Mouse (Mus musculus) stomach, embryonic 16.5 days (tissue): Measurements from ENCODE around the gene Arsb. TPM values are rescaled to one million over a fixed set of nuclear protein-coding genes. Genes with fewer than 3 reads are reported as not detected.

Experiments
- ATAC-seq: fragments of 200-750 bp; cut with Nextera tagmentation; 2 replicates; pipeline ENCODE4 v1.8.0; 2017; ENCODE audit warnings: moderate number of reproducible peaks, moderate TSS enrichment; ENCODE audit not compliant: insufficient read depth, low FRiP score
- H3K27ac ChIP-seq: fragments of 300-500 bp; sonication (generic); 2 replicates; pipeline ENCODE4 v1.5.1; 2014; ENCODE audit warnings: low read length
- H3K27me3 ChIP-seq: fragments of 300-500 bp; sonication (generic); 2 replicates; pipeline ENCODE4 v1.6.1; 2014; ENCODE audit warnings: low read length, control low read depth, mixed read lengths; ENCODE audit not compliant: control insufficient read depth, insufficient read depth
- H3K36me3 ChIP-seq: fragments of 300-500 bp; sonication (generic); 2 replicates; pipeline ENCODE4 v1.6.1; 2014; ENCODE audit warnings: low read length; ENCODE audit not compliant: control insufficient read depth, insufficient read depth
- H3K4me1 ChIP-seq: fragments of 300-500 bp; sonication (generic); 2 replicates; pipeline ENCODE4 v1.6.1; 2014; ENCODE audit warnings: low read length, control low read depth, mixed read lengths; ENCODE audit not compliant: control insufficient read depth, insufficient read depth
- H3K4me2 ChIP-seq: fragments of 300-500 bp; sonication (generic); 2 replicates; pipeline ENCODE4 v1.6.1; 2014; ENCODE audit warnings: low read depth, low read length, mixed read lengths
- H3K4me3 ChIP-seq: fragments of 300-500 bp; sonication (generic); replicated peaks from 2 replicates; pipeline ENCODE4 v1.5.1; 2014; ENCODE audit warnings: mild to moderate bottlenecking, low read length
- H3K9ac ChIP-seq: fragments of 300-500 bp; sonication (generic); 2 replicates; pipeline ENCODE4 v1.6.1; 2014; ENCODE audit warnings: low read length
- H3K9me3 ChIP-seq: fragments of 300-500 bp; sonication (generic); replicated peaks from 2 replicates; pipeline ENCODE4 v1.6.1; 2016; ENCODE audit warnings: low read length, control low read depth; ENCODE audit not compliant: control insufficient read depth
- WGBS: fragments of 180-500 bp; shearing (Covaris S2); extraction: QIAGEN DNeasy Blood & Tissue Kit; methylation state at CpG from one replicate; pipeline ENCODE4 v1.1.7; 2014; 5-methylcytosine and 5-hydroxymethylcytosine counted together
- polyA plus RNA-seq: library from polyadenylated mRNA; unstranded; fragments of >200 nt; fragmentation: Nextera tagmentation; extraction: Ambion mirVana; gene quantifications from 2 replicates; pipeline ENCODE4 v1.2.1, GENCODE M21; 2015

Arsb gene
- polyA plus RNA-seq, 1 experiment from 2014 or later: 12.7 TPM

GRCm38 (mm10) chr13:93864066-93864740, 92.8 kb downstream of the Arsb start:
- Histone ChIP-seq H3K4me1 (no peaks in the 10 kb centered on the region), H3K9ac (no peak overlapping the region), H3K27me3 (no peaks in the 10 kb centered on the region), H3K27ac (no peak overlapping the region), H3K9me3 (no peaks in the 10 kb centered on the region; the same call in 1 of the 2 replicates), H3K36me3 (no peaks in the 10 kb centered on the region), H3K4me3 (no peak overlapping the region), H3K4me2 (no peak overlapping the region)
- ATAC-seq: no peak
- WGBS: 55% methylated on average over 8 of the region's 8 CpGs

- no peak overlapping the region for H3K4me2 ChIP-seq
- no peak overlapping the region for H3K9ac ChIP-seq
- H3K27ac ChIP-seq: no peak overlapping the region
- no peaks in the 10 kb centered on the region; the same call in 1 of the 2 replicates for H3K9me3 ChIP-seq
- H3K4me3 ChIP-seq: no peak overlapping the region
- H3K27me3 ChIP-seq: no peaks in the 10 kb centered on the region
- WGBS: 83% methylated on average over 5 of the region's 5 CpGs
- H3K4me1 ChIP-seq: no peaks in the 10 kb centered on the region
- no peaks in the 10 kb centered on the region for H3K36me3 ChIP-seq
- ATAC-seq: no peak
Observed at GRCm38 (mm10) chr13:93866638-93867037, 95.2 kb downstream of the Arsb start.

- Histone ChIP-seq H3K4me3 (no peak overlapping the region), H3K9ac (no peak overlapping the region), H3K27ac (no peak overlapping the region), H3K27me3 (no peaks in the 10 kb centered on the region), H3K4me1 (no peaks in the 10 kb centered on the region), H3K36me3 (no peaks in the 10 kb centered on the region), H3K9me3 (no peaks in the 10 kb centered on the region; the same call in 1 of the 2 replicates), H3K4me2 (no peak overlapping the region)
- no peak for ATAC-seq
- 63% methylated on average over 10 of the region's 10 CpGs for WGBS
Observed at GRCm38 (mm10) chr13:93871681-93872080, 100.3 kb downstream of the Arsb start.

GRCm38 (mm10) chr13:93872591-93872990, 101.2 kb downstream of the Arsb start:
- H3K27ac ChIP-seq: no peak overlapping the region
- H3K9me3 ChIP-seq: no peaks in the 10 kb centered on the region; the same call in 1 of the 2 replicates
- ATAC-seq: no peak
- H3K9ac ChIP-seq: no peak overlapping the region
- H3K36me3 ChIP-seq: no peaks in the 10 kb centered on the region
- no peaks in the 10 kb centered on the region for H3K27me3 ChIP-seq
- no peaks in the 10 kb centered on the region for H3K4me1 ChIP-seq
- WGBS: 90% methylated on average over 6 of the region's 6 CpGs
- H3K4me2 ChIP-seq: no peak overlapping the region
- no peak overlapping the region for H3K4me3 ChIP-seq

- no peaks in the 10 kb centered on the region for H3K36me3 ChIP-seq
- H3K9ac ChIP-seq: no peak overlapping the region
- H3K27ac ChIP-seq: no peak overlapping the region
- ATAC-seq: no peak
- H3K27me3 ChIP-seq: no peaks in the 10 kb centered on the region
- no peaks in the 10 kb centered on the region for H3K4me1 ChIP-seq
- no peak overlapping the region for H3K4me3 ChIP-seq
- no peak overlapping the region for H3K4me2 ChIP-seq
- H3K9me3 ChIP-seq: no peaks in the 10 kb centered on the region
- 83% methylated on average over 2 of the region's 2 CpGs for WGBS
Observed at GRCm38 (mm10) chr13:93877924-93878323, 106.5 kb downstream of the Arsb start.

GRCm38 (mm10) chr13:93879426-93879825, 108.0 kb downstream of the Arsb start:
- Histone ChIP-seq H3K4me1 (no peaks in the 10 kb centered on the region), H3K27me3 (no peaks in the 10 kb centered on the region), H3K36me3 (no peaks in the 10 kb centered on the region), H3K4me2 (no peak overlapping the region), H3K9me3 (no peaks in the 10 kb centered on the region), H3K4me3 (no peak overlapping the region), H3K9ac (no peak overlapping the region), H3K27ac (no peak overlapping the region)
- 87% methylated on average over 5 of the region's 5 CpGs for WGBS
- no peak for ATAC-seq

- Histone ChIP-seq H3K4me1 (no peaks in the 10 kb centered on the region), H3K4me2 (no peak overlapping the region), H3K27ac (no peak overlapping the region), H3K27me3 (no peaks in the 10 kb centered on the region), H3K9me3 (no peaks in the 10 kb centered on the region), H3K4me3 (no peak overlapping the region), H3K9ac (no peak overlapping the region), H3K36me3 (no peaks in the 10 kb centered on the region)
- no peak for ATAC-seq
- 85% methylated on average over 3 of the region's 3 CpGs for WGBS
Observed at GRCm38 (mm10) chr13:93882132-93882531, 110.7 kb downstream of the Arsb start.

GRCm38 (mm10) chr13:93886999-93887398, 115.6 kb downstream of the Arsb start:
- H3K4me3 ChIP-seq: no peak overlapping the region
- H3K36me3 ChIP-seq: no peaks in the 10 kb centered on the region
- no peak overlapping the region for H3K9ac ChIP-seq
- H3K27me3 ChIP-seq: no peaks in the 10 kb centered on the region
- no peak overlapping the region for H3K4me2 ChIP-seq
- no peak for ATAC-seq
- WGBS: 91% methylated on average over 5 of the region's 5 CpGs
- H3K27ac ChIP-seq: no peak overlapping the region
- no peaks in the 10 kb centered on the region for H3K4me1 ChIP-seq
- no peaks in the 10 kb centered on the region for H3K9me3 ChIP-seq

GRCm38 (mm10) chr13:93888196-93888595, 116.8 kb downstream of the Arsb start:
- no peak overlapping the region for H3K4me2 ChIP-seq
- no peaks in the 10 kb centered on the region for H3K9me3 ChIP-seq
- WGBS: 98% methylated on average over 2 of the region's 2 CpGs
- no peak overlapping the region for H3K4me3 ChIP-seq
- H3K36me3 ChIP-seq: no peaks in the 10 kb centered on the region
- no peak overlapping the region for H3K9ac ChIP-seq
- no peak for ATAC-seq
- no peaks in the 10 kb centered on the region for H3K27me3 ChIP-seq
- H3K27ac ChIP-seq: no peak overlapping the region
- no peaks in the 10 kb centered on the region for H3K4me1 ChIP-seq
